Mouse (Mus musculus): ENCODE data around the gene Dpp3.
"Not testable (repeated sequence)": the region's sequence is repeated elsewhere in the genome, so short reads cannot be mapped to it uniquely, and the experiment has no call there.

Dpp3 gene

GRCm38 (mm10) chr19:4927904-4928531 lies at the start of gene Dpp3:
Gene Dpp3 (minus strand): TSS chr19:4928287.
- DNase-seq: peak; percentile 98

- DNase-seq: no peak
These were observed 40.1 kb upstream of the Dpp3 start for GRCm38 (mm10) chr19:4968236-4968635.

GRCm38 (mm10) chr19:4961928-4962601 lies 34.0 kb upstream of the Dpp3 start, which contains the start of gene Mrpl11:
Gene Mrpl11 (plus strand): TSS chr19:4962147.
- DNase-seq: peak; percentile 94

GRCm38 (mm10) chr19:4948641-4949040 lies 20.6 kb upstream of the Dpp3 start:
- not testable (repeated sequence) for DNase-seq

GRCm38 (mm10) chr19:4945540-4945939 lies 17.5 kb upstream of the Dpp3 start:
- DNase-seq: no peak

- no peak for DNase-seq
These were observed 15.1 kb upstream of the Dpp3 start for GRCm38 (mm10) chr19:4943253-4943588.

GRCm38 (mm10) chr19:4942551-4943252 lies 14.6 kb upstream of the Dpp3 start, which contains the start of gene Peli3:
Gene Peli3 (minus strand): TSS chr19:4943127.
- peak; percentile 91 for DNase-seq

GRCm38 (mm10) chr19:4937444-4938310 lies 9.6 kb upstream of the Dpp3 start:
- DNase-seq: no peak

- no peak for DNase-seq
These were observed 8.8 kb upstream of the Dpp3 start for GRCm38 (mm10) chr19:4936896-4937295.

GRCm38 (mm10) chr19:4928781-4929180 lies 694 bp upstream of the Dpp3 start:
- DNase-seq: no peak

- no peak for DNase-seq
These were observed 2.8 kb downstream of the Dpp3 start for GRCm38 (mm10) chr19:4925121-4925860.

GRCm38 (mm10) chr19:4919652-4920051 lies 8.4 kb downstream of the Dpp3 start:
- DNase-seq: no peak

GRCm38 (mm10) chr19:4916827-4917226 lies 11.3 kb downstream of the Dpp3 start:
- DNase-seq: no peak

GRCm38 (mm10) chr19:4915924-4916603 lies 12.0 kb downstream of the Dpp3 start:
- DNase-seq: no peak

- no peak for DNase-seq
These were observed 18.7 kb downstream of the Dpp3 start for GRCm38 (mm10) chr19:4909376-4909775.

GRCm38 (mm10) chr19:4908107-4908506 lies 20.0 kb downstream of the Dpp3 start:
- DNase-seq: peak; percentile 36

- DNase-seq: peak; percentile 87
These were observed 21.9 kb downstream of the Dpp3 start, which contains the start of gene Bbs1 for GRCm38 (mm10) chr19:4905979-4906794. Gene Bbs1 (minus strand): TSS chr19:4906628.

GRCm38 (mm10) chr19:4899888-4900287 lies 28.2 kb downstream of the Dpp3 start:
- DNase-seq: no peak

- DNase-seq: no peak
These were observed 29.1 kb downstream of the Dpp3 start for GRCm38 (mm10) chr19:4898972-4899371.

- DNase-seq: no peak
These were observed 31.1 kb downstream of the Dpp3 start for GRCm38 (mm10) chr19:4896780-4897520.
